Mouse (Mus musculus) R1 (cell line): ENCODE measurements around the gene Lemd1.
A peak's percentile ranks its signal among the peaks of the same experiment; 100 is the strongest.

ENCODE experiments used
- DNase-seq: peaks from one replicate; pipeline ENCODE4 v3.0.0-alpha.2; 2018; ENCODE audit warnings: low read depth, low spot score

Gene Lemd1

GRCm38 (mm10) chr1:132191093-132191785 lies at the start of gene Lemd1, which contains the start of gene AC124108.1:
Gene Lemd1 (plus strand): TSS chr1:132191431.
Gene AC124108.1 (plus strand): TSS chr1:132191457.
- DNase-seq = no peak

DNA sequence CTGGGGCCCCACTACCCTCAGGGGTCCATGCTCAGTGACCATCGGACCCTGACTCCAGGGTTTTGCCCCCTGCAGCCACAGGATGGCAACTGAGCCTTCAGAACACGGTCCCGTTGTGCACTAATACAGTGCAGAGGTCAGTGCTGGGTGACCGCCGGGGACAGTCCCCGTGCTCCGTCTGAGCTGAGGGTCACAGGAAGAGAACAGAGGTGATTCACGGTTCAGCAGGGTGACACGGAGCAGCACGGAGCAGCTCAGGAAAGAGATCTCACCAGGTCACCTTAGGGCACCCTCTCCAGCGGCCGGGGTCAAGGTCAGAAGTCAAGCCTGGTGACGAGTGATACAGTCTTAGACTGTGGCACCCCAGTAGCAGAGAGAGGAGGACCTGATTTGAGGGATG lies 49.5 kb upstream of the Lemd1 start:
- no peak for DNase-seq

- no peak for DNase-seq
Measured at GRCm38 (mm10) chr1:132143079-132143478, 48.2 kb upstream of the Lemd1 start.

DNA sequence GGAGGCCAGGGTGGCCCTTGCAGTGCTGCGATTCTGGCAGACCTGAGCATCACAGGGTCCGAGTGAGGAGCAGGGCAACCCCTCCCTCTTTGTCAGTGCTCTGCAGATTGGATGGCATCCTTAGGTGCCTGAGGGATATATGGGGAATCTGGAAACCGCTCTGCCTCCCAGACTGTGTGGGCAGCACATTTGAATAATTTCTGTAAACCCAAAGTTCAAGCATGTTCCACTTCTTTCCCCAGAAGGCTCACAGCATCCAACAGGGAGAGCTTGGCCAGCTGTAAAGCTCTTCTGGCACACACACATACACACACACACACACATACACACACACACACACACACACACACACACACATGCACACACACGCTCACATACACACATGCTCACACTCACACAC lies 47.5 kb upstream of the Lemd1 start:
- DNase-seq = no peak

DNA sequence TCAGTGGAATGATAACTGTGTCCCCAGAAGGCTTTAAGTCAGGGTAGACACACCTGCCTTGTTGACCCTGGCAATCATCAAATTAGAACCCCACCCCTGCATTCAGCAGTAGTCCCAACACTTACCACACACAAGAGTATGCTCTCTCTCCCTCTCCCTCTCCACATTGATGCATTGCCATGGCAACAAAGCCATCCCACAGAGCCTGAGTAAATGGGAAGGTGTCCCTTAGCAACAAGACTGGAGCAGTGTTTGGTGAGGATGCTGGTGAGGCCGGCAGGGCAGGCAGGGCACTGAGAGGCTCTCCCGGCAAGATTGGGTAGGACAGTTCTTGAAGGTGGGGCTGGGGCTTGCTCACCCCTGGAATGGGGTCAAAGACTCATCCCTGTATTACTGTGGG lies 47.0 kb upstream of the Lemd1 start:
- peak; percentile 68 for DNase-seq

- DNase-seq = no peak
Measured at GRCm38 (mm10) chr1:132144837-132145236, 46.4 kb upstream of the Lemd1 start.

DNA sequence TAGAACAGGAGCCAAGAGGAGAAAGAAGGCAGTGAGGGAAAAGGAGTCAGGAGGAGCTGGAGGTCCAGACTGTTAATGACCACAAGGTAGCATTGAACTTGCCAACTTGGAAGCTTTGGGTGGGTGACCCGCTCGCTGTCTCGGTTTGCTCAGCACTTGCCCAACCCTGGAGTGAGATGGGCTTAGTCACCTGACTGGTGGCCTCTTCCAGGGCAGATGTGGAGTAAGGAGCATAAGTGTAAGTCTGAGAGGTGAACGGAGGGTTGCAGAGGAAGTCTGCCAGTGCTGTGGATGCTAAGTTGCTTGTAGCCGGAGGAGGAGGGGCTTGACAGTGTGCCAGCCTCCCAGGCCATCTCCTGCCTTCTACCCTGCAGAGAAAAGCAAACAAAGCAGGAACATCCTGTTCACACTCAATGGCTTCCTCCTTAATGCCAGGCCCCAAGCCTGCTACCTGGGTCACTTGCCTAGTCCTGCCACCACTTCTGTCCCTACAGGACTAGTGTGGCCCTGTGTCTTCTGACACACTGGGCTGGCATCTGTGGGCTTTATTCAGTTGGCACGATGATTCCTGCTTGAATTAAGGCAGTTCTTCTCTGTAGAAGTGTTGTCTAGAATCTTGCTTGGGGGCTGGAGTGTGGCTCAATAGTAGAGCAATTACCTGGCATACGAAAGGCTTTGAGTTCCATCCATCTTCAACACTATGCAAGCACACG lies 45.1 kb upstream of the Lemd1 start:
- DNase-seq = no peak

GRCm38 (mm10) chr1:132149410-132149809 lies 41.8 kb upstream of the Lemd1 start:
- DNase-seq = no peak

- no peak for DNase-seq
Measured at GRCm38 (mm10) chr1:132150171-132150570, 41.1 kb upstream of the Lemd1 start.

DNA sequence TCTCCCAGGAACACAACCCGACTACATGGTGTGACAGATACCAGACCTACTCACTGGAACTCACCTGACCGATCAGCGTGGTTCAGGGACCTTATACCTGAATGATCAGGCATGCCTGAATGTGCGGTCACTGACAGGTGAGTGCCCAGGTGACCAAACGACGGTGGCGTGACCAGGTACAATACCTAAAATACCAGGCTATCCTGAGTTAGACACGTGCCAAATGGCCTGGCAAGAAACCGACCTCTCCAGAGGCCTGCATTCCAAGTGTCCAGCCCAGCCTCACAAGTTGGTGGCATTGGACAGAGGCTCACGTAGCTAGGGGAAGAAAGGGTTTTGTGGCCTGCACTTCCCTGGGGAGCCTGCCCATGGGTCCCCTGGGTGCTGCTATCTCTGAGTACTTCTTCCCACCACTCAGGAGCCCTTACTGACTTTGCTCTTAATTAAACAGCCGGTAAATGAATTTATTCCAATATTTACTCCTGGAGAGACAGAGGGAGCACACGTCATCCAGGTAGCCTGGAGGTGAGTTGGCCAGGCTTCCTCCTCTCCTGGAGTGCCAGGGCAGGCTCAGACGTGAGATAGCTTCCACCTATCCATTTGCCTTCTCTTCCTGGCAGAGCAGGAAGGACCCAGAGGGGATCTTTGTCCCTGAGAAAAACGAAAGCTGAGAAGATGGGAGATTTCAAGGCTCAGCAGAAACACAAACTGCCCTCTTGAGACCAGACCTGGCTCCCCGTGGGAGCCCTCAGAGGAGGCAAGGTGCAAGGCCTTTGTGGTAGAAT lies 40.2 kb upstream of the Lemd1 start:
- DNase-seq = no peak

DNA sequence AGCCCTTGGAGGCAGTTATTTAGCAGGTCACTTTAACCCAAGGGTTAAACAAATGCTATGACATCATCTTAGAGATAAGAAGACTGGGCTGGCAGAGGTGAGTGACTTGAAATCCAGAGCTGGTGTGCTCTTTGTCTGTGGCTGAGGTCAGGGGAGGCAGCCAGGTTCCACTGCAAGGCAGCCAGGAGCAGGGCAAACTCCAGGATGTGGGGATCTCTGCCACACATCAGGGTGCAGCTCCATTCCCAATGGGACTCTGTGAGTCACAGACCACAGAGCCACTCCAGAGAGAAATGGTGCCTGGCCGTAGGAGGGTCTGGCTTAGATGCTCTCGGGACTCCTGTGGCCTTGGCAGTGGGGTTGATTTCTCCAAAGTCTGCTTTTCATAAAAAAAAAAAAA lies 39.3 kb upstream of the Lemd1 start:
- no peak for DNase-seq

DNA sequence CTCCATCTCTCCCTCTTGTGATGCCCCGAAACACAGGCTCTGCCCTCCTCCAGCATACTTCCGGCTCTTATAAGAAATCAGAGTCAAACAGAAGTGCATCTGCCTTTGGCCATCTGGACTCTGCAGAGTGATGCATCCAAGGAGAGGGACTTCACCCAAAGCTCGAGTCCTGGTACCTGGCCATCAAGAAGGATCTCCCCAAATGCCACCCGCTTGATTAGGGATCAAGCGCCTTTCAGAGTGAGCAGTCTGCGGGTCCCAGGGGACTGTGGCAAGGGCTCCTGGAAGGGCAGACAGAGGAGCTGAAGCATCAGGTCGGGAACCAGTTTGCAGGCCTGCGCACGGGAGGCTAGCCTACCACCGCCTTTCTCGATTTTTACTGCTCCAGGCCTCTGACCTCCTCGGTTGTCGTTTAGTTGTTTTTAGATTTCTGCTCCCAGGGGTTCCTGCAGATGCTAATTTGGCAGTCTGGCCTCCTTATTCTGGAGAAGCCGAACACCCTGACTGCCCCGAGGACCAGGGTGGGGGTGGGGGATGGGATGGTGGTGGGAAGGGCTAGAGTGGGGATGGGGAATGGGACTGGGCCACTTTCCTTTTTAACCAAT lies 38.0 kb upstream of the Lemd1 start:
- no peak for DNase-seq

DNA sequence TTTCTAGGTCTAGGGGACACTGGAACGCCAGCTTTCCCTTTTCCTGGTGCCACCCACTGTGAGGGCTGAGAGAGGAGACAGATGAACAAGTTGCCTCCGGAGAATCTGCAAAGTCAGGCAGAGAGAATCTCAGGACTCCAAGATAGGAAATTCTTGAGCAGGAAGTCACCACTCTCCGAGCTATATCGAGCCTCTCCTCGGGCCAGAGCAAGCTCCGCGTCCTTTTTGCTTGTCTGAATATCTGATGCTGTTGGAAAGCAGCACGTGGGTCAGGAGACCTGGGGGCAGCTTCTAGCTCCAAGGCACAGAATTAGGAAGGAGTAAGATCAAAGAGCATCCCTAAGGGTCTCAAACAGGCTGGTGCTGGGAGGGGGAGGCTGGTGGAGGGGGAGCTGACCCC lies 37.5 kb upstream of the Lemd1 start:
- no peak for DNase-seq

DNA sequence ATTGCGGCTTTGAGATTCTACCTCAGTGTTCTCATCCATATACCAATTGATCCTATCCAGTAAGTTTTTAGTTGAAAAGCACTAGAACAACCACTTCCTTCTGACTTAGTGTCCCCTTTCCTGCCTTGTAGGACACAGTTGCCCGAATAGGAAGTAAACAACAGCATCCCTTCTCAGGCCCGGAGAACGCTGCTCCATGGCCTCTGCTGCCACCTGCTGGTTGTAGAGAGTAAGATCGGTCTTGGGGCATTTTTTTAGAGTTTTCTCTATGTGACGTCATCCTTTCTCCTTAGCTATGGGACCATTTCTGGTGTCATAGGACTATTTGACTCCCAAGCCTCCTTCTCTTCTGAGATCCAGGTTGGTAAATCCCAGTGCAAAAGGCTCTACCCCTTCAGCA lies 35.5 kb upstream of the Lemd1 start:
- peak; percentile 92 for DNase-seq

DNA sequence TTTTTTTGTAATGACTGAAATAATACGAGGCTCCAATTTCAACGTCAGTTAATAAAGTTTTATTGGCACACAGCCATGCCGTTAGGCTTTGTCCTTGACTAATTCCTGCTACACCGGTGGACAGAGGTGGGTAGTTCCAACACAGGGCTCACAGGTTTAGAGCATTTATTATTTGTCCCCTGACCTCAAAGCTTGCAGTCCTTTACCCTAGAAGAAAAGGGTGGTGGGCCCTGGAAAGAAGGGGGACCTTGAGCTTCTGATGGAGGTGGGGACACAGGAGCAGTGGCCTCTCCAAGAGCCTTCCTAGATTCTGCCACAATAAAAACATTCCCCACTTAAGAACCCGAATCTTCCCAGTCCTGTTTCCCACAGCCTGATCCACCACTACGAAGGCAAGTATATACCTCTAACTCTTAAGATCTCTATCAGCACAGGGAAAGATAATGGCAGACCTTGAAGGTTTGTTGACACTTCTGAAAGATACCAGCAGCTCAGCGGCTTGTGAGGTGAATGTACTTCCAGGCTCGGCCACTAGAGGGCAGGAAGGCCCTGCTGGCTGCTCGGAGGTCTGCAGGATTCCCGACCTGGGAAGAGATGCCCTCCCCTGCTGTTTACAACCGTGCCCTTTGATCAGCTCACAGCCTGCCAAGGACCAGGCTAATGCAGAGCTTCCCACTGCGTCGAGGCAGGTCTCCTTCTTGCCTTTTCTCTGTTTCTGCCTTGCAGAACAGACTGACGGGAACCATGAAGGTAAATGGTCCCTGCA lies 34.0 kb upstream of the Lemd1 start:
- DNase-seq = peak; percentile 93

- DNase-seq = no peak
Measured at GRCm38 (mm10) chr1:132157808-132158207, 33.4 kb upstream of the Lemd1 start.

- peak; percentile 86 for DNase-seq
Measured at GRCm38 (mm10) chr1:132158741-132159140, 32.5 kb upstream of the Lemd1 start.

DNA sequence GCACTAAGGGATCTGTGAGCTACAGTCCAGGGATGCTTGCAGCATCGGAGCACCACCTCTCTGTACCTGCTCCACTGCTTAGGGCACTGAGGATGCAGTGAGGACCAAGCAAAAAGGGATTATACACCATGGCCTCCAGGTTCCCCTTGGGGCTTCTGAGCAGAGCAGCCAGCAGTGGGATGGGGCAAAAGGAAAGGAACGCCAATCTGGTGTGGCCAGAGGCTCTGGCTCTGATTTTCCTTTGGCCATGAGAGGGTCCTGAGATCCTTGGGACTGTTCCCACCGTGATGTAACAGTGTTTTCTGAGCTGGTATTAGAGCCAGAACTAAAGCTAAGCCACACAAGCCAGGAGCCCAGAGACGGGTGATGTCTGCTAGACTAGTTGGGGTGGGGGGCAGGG lies 31.6 kb upstream of the Lemd1 start:
- DNase-seq = no peak

DNA sequence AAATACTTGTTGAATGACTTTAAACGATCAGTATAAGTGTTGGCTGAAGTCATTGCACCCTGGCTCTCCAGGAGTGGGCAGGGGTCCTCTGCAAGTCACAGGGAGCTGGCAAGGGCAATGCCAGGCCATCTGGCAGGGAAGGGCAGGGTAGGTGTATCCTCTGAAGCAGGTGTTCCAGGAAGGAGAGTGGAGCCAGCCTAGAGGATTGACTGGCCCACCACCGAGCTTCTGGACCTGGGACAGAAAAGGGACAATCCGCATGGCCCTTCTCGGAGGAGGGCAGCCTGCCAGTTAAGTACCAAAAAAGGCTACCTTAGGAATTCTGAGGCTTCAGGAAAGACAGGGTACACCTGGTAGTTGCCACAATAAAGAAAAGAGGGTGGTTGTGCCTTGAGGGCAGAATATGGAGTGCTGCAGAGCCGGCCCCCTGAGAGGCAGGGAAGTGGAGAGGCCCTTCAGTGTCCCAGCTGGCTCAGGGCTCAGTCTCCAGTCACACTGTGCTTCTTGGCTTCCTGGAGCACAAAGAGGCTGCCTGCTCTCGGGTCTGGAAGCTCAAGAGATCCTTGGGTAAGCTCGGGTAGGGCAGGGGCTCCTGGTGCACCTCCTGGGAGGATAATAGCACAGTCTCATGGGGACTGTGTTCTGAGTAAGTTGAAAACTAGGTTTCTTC lies 29.9 kb upstream of the Lemd1 start:
- no peak for DNase-seq

DNA sequence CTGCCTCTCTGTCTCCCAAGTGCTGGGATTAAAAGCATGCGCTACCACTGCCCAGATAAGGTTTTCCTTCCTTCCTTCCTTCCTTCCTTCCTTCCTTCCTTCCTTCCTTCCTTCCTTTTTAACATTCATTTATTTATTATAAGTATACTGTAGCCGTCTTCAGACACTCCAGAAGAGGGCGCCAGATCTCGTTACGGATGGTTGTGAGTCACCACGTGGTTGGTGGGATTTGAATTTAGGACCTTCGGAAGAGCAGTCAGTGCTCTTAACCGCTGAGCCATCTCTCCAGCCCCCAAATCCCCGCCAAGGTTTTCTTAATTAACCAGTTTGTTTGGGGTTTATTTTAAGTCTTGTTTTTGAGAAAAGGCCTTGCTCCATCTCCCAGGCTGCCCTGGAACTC lies 28.6 kb upstream of the Lemd1 start:
- peak; percentile 29 for DNase-seq
